In the genomic region with DNA sequence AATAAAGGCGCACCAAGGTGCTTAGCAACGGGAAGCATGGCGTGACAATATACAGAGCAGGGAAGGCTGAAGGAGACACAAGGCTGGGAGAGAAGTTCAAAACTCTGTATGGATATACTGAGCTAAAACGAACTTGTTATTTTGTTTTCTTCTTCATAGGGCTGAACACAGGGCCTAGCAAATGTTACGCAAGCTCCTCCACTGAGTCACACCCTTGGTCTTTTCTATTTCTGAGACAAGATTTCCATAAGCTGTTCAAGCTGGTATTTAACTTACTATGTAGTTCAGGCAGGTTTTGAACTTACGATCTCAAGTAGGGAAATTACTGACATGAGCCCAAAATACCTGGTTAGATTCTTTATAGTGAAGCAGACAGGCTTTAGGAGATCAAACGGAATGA, we compare ENCODE assay signal across 19 mouse cellular contexts. TPM values are rescaled to one million over a fixed set of nuclear protein-coding genes. Genes with fewer than 3 reads are reported as not detected.
DNase-seq lines count a peak whose midpoint lies in the region; ATAC-seq and TF ChIP-seq lines count a peak whose summit lies in the region.
"Had no signal": no experiment of that assay in that cellular context is flagged by ENCODE, and none has a peak within 500 bp of the region (broad histone marks: within the 10 kb centered on the region; RNA-seq: fewer than 3 reads in every experiment).

No protein-coding gene starts in this region.

- H3K4me1 ChIP-seq in heart, embryonic 11.5 days (ENCODE audit: control insufficient read depth, insufficient read depth, low read length) = no peaks in the 10 kb centered on the region
- H3K4me1 ChIP-seq: embryonic facial prominence, embryonic 10.5 days; embryonic facial prominence, embryonic 12.5 days; forebrain, embryonic 13.5 days had no signal

- no peak overlapping the region for H3K9ac ChIP-seq in heart, embryonic 11.5 days (ENCODE audit: low read depth, low read length)
- H3K9ac ChIP-seq: embryonic facial prominence, embryonic 12.5 days; forebrain, embryonic 13.5 days had no signal

- ATAC-seq in heart, embryonic 11.5 days (replicated peaks; ENCODE audit: insufficient number of reproducible peaks, low FRiP score, low TSS enrichment) = no peak
- ATAC-seq: forebrain, embryonic 13.5 days; forebrain, embryonic 16.5 days had no signal

- peak; percentile 13 for DNase-seq in 3T3-L1 (ENCODE audit: low read depth, low spot score)
- peak; percentile 64 for DNase-seq in NIH3T3 (ENCODE audit: low read depth)
- no peak for DNase-seq in cerebellum, adult 11-12 months
- DNase-seq in left cerebral cortex, adult 8-10 months (ENCODE audit: low spot score in 2 of 2) = no peak
- DNase-seq: adrenal gland, adult 2 months; adrenal gland, postnatal 10 days; adrenal gland, postnatal 36 days; B cell, adult 2 months; cerebellum, adult 18-20 months; cerebellum, adult 8-10 months; cerebellum, adult 9-11 months; cerebellum, postnatal 14 days; cerebellum, postnatal 36 days had no signal

- H3K4me2 ChIP-seq in heart, embryonic 11.5 days = no peak overlapping the region
- H3K4me2 ChIP-seq: embryonic facial prominence, embryonic 12.5 days; forebrain, embryonic 13.5 days had no signal

- H3K79me2 ChIP-seq in C2C12 (ENCODE audit: control insufficient read depth, insufficient read depth) = no peaks in the 10 kb centered on the region

- no peak overlapping the region for H3K27ac ChIP-seq in heart, embryonic 11.5 days (ENCODE audit: low read depth, low read length)
- H3K27ac ChIP-seq: embryonic facial prominence, embryonic 10.5 days; embryonic facial prominence, embryonic 12.5 days; forebrain, embryonic 13.5 days had no signal

- peaks cover 34% of the 10 kb centered on the region for H3K36me3 ChIP-seq in C2C12 (ENCODE audit: control insufficient read depth, insufficient read depth)
- H3K36me3 ChIP-seq in heart, embryonic 11.5 days (ENCODE audit: control insufficient read depth, insufficient read depth, low read length) = no peaks in the 10 kb centered on the region
- H3K36me3 ChIP-seq: embryonic facial prominence, embryonic 10.5 days; embryonic facial prominence, embryonic 12.5 days had no signal

- no peaks in the 10 kb centered on the region for H3K9me3 ChIP-seq in heart, embryonic 11.5 days (replicated peaks; ENCODE audit: control insufficient read depth, low read length)
- H3K9me3 ChIP-seq: embryonic facial prominence, embryonic 10.5 days; embryonic facial prominence, embryonic 12.5 days; forebrain, embryonic 13.5 days had no signal

- no peaks in the 10 kb centered on the region for H3K79me3 ChIP-seq in C2C12 (ENCODE audit: low read depth)

- TF ChIP-seq CTCF in C2C12 (IDR thresholded peaks at IDR 0.05; ENCODE audit: control insufficient read depth, insufficient read depth, insufficient read length) = no peak

- no peaks in the 10 kb centered on the region for H3K27me3 ChIP-seq in C2C12 (ENCODE audit: control insufficient read depth, insufficient read depth, insufficient read length)
- H3K27me3 ChIP-seq in heart, embryonic 11.5 days (ENCODE audit: control insufficient read depth, insufficient read depth, low read length) = no peaks in the 10 kb centered on the region
- H3K27me3 ChIP-seq: embryonic facial prominence, embryonic 12.5 days; forebrain, embryonic 13.5 days had no signal

- no peak overlapping the region for H3K4me3 ChIP-seq in C2C12 (ENCODE audit: insufficient read depth, poor library complexity, severe bottlenecking)
- H3K4me3 ChIP-seq in heart, embryonic 11.5 days (ENCODE audit: low read depth, low read length) = no peak overlapping the region
- H3K4me3 ChIP-seq: embryonic facial prominence, embryonic 10.5 days; embryonic facial prominence, embryonic 12.5 days; forebrain, embryonic 13.5 days had no signal

- H3ac ChIP-seq in C2C12 (ENCODE audit: control insufficient read depth, insufficient read length, low read depth) = no peak overlapping the region

- 89% methylated on average over 7 of the region's 7 CpGs for WGBS in heart, embryonic 11.5 days (ENCODE audit: insufficient replicate concordance)

TF ChIP-seq in C2C12, 6 proteins besides CTCF, POLR2A, EP300 and RAD21:
- TF ChIP-seq MYOG (IDR thresholded peaks at IDR 0.05; ENCODE audit: control insufficient read depth, extremely low read depth, insufficient read length) (no peak), FOSL1 (IDR thresholded peaks at IDR 0.05; ENCODE audit: insufficient read depth, low read length, poor library complexity, severe bottlenecking) (no peak), CEBPB (IDR thresholded peaks at IDR 0.05; ENCODE audit: low read depth) (peak; percentile 38)

RNA-seq across cellular contexts. Expression of a gene that starts 29.4 kb away (rescaled TPM):
- 0.73 TPM for polyA plus RNA-seq in C2C12 (2012; fragmentation: generic; extraction: Trizol)
- polyA plus RNA-seq in heart, embryonic 11.5 days (2014; fragmentation: Nextera tagmentation; extraction: Ambion mirVana) = 1.9 and 2.5 TPM in 2 replicates
- total RNA-seq in left cerebral cortex, adult 8-10 months (2022) = 1 to 10 TPM; 2.9 to 3.7 (median 3.4) TPM

Comparison
In these comparisons a context has a peak if more than half of its experiments do, and no peak if none do; other contexts are left out.
1. DNase-seq: peak in 3T3-L1 (single experiment) and NIH3T3 (single experiment); none in cerebellum, adult 11-12 months (single experiment) and left cerebral cortex, adult 8-10 months (0 of 2).